Mouse (Mus musculus): ENCODE results near the gene Masp2.
A peak's percentile ranks its signal among the peaks of the same experiment; 100 is the strongest.

The Masp2 gene

GRCm38 (mm10) chr4:148602357-148603120 lies at the start of gene Masp2:
Gene Masp2 (plus strand): TSS chr4:148602554.
- DNase-seq: no peak

DNA sequence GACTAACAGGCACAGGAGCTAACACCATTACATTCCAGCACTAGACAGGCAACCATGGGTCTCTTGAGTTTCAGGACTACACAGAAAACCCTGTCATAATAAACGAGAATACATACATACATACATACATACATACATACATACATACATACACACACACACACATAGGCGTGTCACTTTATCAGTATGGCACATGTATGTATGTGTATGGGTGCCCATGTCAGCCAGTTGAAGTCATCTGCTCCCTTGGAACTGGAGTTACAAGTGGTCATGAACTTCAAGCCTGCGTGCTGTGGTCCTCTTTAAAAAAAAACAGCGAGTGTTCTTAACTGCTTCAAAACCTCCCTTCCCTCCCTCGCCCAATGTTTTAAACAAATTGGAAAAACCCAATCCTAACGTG lies 44.6 kb upstream of the Masp2 start:
- DNase-seq: no peak

GRCm38 (mm10) chr4:148558297-148559000 lies 43.9 kb upstream of the Masp2 start, which contains the start of gene Exosc10:
Gene Exosc10 (plus strand): TSS chr4:148558429.
- peak; percentile 91 for DNase-seq

DNA sequence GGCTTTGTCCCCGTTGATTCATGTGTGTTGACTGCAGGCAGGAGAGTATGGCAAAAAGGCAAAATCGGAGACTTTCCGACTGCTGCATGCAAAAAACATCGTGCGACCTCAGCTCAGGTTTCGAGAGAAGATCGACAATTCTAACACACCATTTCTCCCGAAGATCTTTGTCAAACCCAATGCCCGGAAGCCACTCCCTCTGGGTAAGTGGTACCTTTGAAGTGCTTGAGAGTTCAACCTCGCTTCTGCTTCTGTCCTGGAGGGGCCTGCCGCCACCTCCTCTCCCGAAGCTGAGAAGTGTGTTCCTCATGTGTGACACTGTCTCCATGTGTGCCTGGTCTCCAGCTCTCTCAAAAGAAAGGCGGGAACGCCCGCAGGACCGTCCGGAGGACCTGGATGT lies 39.7 kb upstream of the Masp2 start:
- DNase-seq: no peak

DNA sequence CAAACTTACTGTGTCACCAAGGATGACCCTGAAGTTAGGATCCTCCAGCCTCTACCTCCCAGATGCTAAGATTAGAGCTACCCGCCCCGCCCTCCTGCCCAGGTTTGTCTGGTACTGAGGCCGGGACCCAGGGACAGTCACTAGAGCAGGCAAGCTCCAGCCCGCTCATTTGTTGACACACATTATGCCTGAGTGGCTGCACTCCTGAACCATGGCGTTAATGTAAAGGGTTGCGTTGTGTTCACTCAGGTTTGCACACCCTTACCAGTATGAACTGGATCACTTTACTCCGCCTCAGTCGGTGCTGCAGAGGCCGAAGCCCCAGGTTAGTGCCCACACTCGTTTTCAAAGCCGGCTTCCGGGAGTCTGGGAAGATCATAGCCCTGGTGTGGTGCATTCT lies 38.8 kb upstream of the Masp2 start:
- no peak for DNase-seq

DNA sequence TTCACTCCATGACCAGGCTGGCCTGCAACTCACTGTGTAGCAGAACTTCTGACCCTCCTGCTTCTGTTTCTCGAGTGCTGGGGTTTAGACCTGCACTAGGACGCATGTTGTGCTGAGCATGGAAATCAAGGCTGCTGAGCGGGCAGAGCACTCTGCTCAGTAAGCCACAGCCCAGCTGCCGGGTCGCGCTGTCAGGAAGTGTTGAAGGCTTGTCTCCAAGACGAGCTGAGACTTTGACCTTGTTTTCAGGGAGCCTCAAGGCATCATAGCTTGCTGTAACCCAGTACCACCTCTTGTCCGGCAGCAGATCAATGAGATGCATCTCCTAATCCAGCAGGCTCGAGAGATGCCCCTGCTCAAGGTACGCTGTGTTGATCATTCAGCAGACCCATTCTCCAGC lies 32.2 kb upstream of the Masp2 start:
- DNase-seq: no peak

GRCm38 (mm10) chr4:148570693-148571295 lies 31.6 kb upstream of the Masp2 start:
- no peak for DNase-seq

GRCm38 (mm10) chr4:148573222-148573621 lies 29.1 kb upstream of the Masp2 start:
- DNase-seq: no peak

- no peak for DNase-seq
Measured at GRCm38 (mm10) chr4:148580765-148581164, 21.6 kb upstream of the Masp2 start.

DNA sequence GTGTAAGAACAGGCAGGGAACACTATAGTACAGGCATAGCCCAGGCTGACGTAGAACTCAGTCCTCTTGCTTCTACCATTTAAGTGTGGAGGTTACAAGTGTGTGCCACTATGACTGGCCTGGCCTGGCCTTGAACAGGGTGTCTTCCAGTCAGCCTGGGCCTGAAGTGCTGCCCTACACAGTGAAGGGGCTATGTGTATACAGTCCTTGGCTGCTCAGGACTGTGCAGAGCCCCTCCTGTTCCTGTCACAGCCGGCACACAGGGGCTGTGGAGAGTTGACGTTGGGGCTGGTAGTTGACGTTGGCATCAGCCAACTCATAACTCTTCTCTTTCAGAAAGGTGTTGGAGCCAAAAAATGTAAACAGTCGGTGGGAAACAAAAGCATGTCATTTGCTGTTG lies 20.9 kb upstream of the Masp2 start:
- no peak for DNase-seq

GRCm38 (mm10) chr4:148583257-148583656 lies 19.1 kb upstream of the Masp2 start:
- no peak for DNase-seq

- no peak for DNase-seq
Measured at GRCm38 (mm10) chr4:148586648-148587047, 15.7 kb upstream of the Masp2 start.

- DNase-seq: peak; percentile 44
Measured at GRCm38 (mm10) chr4:148588793-148589192, 13.6 kb upstream of the Masp2 start.

- DNase-seq: peak; percentile 58
Measured at GRCm38 (mm10) chr4:148589565-148589964, 12.8 kb upstream of the Masp2 start.

- DNase-seq: peak; percentile 28
Measured at GRCm38 (mm10) chr4:148590421-148591170, 11.8 kb upstream of the Masp2 start.

DNA sequence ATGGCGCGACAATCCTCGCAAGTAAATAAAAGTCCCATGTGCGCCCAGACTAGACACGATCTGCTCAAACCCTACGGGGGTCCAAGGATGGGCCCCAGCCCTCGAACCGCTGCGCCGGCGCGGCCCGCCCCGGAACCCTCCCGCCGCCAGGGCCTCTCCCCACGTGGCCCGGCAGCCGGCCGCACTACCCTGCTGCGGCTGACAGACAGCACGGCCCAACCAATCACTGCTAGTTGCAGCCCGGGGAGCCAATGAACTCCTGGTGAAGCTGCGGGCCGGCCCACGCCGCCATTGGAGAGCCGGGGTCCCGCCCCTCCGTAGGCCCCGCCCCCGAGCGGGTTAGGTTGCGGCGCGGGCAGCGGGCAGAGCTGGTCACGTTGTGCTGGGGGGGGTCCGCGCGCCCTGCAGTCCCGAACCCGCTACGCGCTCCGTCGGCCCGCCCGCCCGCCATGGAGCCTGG lies 11.2 kb upstream of the Masp2 start, which contains the start of gene Srm:
Gene Srm, plus strand, starts transcription at position 333 of the 460 bp plus-strand sequence.
- peak; percentile 99 for DNase-seq

DNA sequence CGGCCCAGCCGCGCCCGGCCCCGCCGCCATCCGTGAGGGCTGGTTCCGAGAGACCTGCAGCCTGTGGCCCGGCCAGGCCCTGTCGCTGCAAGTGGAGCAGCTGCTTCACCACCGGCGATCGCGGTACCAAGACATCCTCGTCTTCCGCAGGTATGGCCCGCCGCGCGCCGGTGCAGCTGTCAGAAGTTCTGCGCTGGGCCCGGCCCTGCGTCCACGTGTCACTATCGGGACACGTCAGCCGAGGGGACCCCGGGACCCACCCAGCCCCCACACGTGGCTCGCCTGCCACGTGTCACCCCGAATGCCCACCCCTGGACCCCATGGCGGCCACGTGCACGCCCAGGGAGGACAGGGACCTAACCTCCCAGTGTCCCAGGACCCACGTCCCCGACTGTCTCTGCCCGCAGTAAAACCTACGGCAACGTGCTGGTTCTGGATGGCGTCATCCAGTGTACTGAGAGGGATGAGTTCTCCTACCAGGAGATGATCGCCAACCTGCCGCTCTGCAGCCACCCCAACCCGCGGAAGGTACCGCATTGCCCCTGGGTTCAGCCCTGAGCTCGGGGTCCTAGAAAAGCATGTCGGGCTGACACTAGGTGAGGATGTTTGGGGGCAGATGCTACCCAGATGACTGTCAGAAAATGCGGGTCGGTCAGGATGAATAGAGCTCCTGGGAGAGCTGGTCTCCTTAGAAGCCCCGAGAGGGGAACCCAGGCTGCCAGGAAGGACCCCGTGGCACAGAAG lies 10.5 kb upstream of the Masp2 start:
- DNase-seq: peak; percentile 31

- no peak for DNase-seq
Measured at GRCm38 (mm10) chr4:148593996-148594395, 8.4 kb upstream of the Masp2 start.

DNA sequence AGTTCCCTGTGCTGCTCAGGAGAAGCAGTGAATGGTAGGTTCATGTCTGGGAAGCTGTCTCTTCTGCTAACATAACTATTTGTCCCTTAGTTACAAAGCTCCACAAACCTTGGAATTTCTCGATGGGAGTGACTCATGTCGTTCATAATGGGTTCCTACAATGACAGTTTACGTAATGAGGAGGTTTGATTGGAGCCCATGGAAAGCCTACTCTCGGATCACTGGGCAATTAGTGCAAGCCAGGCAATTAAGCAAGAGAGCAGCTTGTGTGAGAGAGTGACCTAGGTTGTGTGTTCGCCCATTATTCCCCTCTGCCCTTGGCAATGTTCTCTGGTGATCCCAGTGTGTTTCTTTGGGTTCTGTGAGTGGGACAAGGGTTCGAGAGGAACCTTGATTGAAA lies 6.4 kb upstream of the Masp2 start:
- no peak for DNase-seq

DNA sequence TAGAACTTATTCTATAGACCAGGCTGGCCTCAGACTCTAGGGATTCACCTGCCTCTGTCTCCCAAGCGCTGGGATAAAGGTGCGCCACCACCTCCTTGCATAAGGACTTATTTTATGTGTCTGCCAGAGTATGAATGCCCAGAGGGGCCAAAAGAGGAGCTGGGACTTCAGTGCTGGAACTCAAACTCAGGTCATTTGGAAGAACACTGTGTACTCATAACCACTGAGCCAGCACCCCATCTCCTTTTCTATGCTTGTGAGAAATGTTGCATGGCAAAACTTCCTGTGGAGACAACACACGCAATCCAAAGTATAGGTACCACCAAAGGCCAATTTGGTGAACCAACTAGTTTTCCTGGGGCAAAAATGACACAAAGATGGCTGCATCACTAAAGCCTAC lies 5.6 kb upstream of the Masp2 start:
- DNase-seq: no peak

- DNase-seq: no peak
Measured at GRCm38 (mm10) chr4:148598826-148599225, 3.5 kb upstream of the Masp2 start.

- no peak for DNase-seq
Measured at GRCm38 (mm10) chr4:148600316-148600715, 2.0 kb upstream of the Masp2 start.

Measured in lung, postnatal 10 days (tissue).